Mouse (Mus musculus): ENCODE measurements around the gene 7420426K07Rik. TPM values are rescaled to one million over a fixed set of nuclear protein-coding genes. Genes with fewer than 3 reads are reported as not detected.

7420426K07Rik gene
- not detected in 2 replicates for polyA plus RNA-seq (2011; ENCODE audit: insufficient read length, low read depth, missing spikeins)

GRCm38 (mm10) chr9:98902819-98903218 lies at the start of gene 7420426K07Rik:
Gene 7420426K07Rik, plus strand, starts transcription at chr9:98903119.
- Histone ChIP-seq H3K4me3 (ENCODE audit: insufficient read depth, low read length) (no peak within 1 kb of the TSS), H3K4me1 (ENCODE audit: control insufficient read depth, insufficient read depth, low read length) (no peaks in the 10 kb centered on the region), H3K27ac (ENCODE audit: insufficient read depth, low read length) (no peak within 1 kb of the TSS)
- TF ChIP-seq CTCF (IDR thresholded peaks at IDR 0.05; ENCODE audit: borderline replicate concordance, insufficient read depth, low read length) (no peak), POLR2A (IDR thresholded peaks at IDR 0.05; ENCODE audit: low read depth, low read length) (no peak)

GRCm38 (mm10) chr9:98856210-98856609 lies 46.7 kb upstream of the 7420426K07Rik start, which contains the start of gene Prr23a2:
Gene Prr23a2, plus strand, starts transcription at chr9:98856494.
- H3K4me1 ChIP-seq (ENCODE audit: control insufficient read depth, insufficient read depth, low read length), result no peaks in the 10 kb centered on the region
- TF ChIP-seq POLR2A (IDR thresholded peaks at IDR 0.05; ENCODE audit: low read depth, low read length) (no peak), CTCF (IDR thresholded peaks at IDR 0.05; ENCODE audit: borderline replicate concordance, insufficient read depth, low read length) (no peak)
- H3K4me3 ChIP-seq (ENCODE audit: insufficient read depth, low read length), result no peak within 1 kb of the TSS

GRCm38 (mm10) chr9:98863463-98863862 lies 39.5 kb upstream of the 7420426K07Rik start:
- TF ChIP-seq CTCF (IDR thresholded peaks at IDR 0.05; ENCODE audit: borderline replicate concordance, insufficient read depth, low read length) (no peak), POLR2A (IDR thresholded peaks at IDR 0.05; ENCODE audit: low read depth, low read length) (no peak)
- no peak overlapping the region for H3K27ac ChIP-seq (ENCODE audit: insufficient read depth, low read length)
- H3K4me1 ChIP-seq (ENCODE audit: control insufficient read depth, insufficient read depth, low read length), result no peaks in the 10 kb centered on the region

More at GRCm38 (mm10) chr9:98856210-98856609, 46.7 kb upstream of the 7420426K07Rik start, which contains the start of gene Prr23a2:
- no peak within 1 kb of the TSS for H3K27ac ChIP-seq (ENCODE audit: insufficient read depth, low read length)

GRCm38 (mm10) chr9:98864571-98864970 lies 38.3 kb upstream of the 7420426K07Rik start, which contains the start of gene Prr23a3:
Gene Prr23a3, plus strand, starts transcription at chr9:98864767.
- no peaks in the 10 kb centered on the region for H3K4me1 ChIP-seq (ENCODE audit: control insufficient read depth, insufficient read depth, low read length)
- no peak for TF ChIP-seq CTCF (IDR thresholded peaks at IDR 0.05; ENCODE audit: borderline replicate concordance, insufficient read depth, low read length)
- no peak within 1 kb of the TSS for H3K27ac ChIP-seq (ENCODE audit: insufficient read depth, low read length)
- no peak within 1 kb of the TSS for H3K4me3 ChIP-seq (ENCODE audit: insufficient read depth, low read length)

More at GRCm38 (mm10) chr9:98863463-98863862, 39.5 kb upstream of the 7420426K07Rik start:
- no peak overlapping the region for H3K4me3 ChIP-seq (ENCODE audit: insufficient read depth, low read length)

GRCm38 (mm10) chr9:98901486-98901885 lies 1.4 kb upstream of the 7420426K07Rik start:
- TF ChIP-seq CTCF (IDR thresholded peaks at IDR 0.05; ENCODE audit: borderline replicate concordance, insufficient read depth, low read length) (no peak), POLR2A (IDR thresholded peaks at IDR 0.05; ENCODE audit: low read depth, low read length) (no peak)
- Histone ChIP-seq H3K4me3 (ENCODE audit: insufficient read depth, low read length) (no peak overlapping the region), H3K4me1 (ENCODE audit: control insufficient read depth, insufficient read depth, low read length) (no peaks in the 10 kb centered on the region), H3K27ac (ENCODE audit: insufficient read depth, low read length) (no peak overlapping the region)

- TF ChIP-seq CTCF (IDR thresholded peaks at IDR 0.05; ENCODE audit: borderline replicate concordance, insufficient read depth, low read length), result no peak
- no peak for TF ChIP-seq POLR2A (IDR thresholded peaks at IDR 0.05; ENCODE audit: low read depth, low read length)
- Histone ChIP-seq H3K4me1 (ENCODE audit: control insufficient read depth, insufficient read depth, low read length) (no peaks in the 10 kb centered on the region), H3K4me3 (ENCODE audit: insufficient read depth, low read length) (no peak overlapping the region), H3K27ac (ENCODE audit: insufficient read depth, low read length) (no peak overlapping the region)
These were observed 18.0 kb downstream of the 7420426K07Rik start for GRCm38 (mm10) chr9:98920629-98921523.

- H3K4me3 ChIP-seq (ENCODE audit: insufficient read depth, low read length), result no peak overlapping the region
- no peak overlapping the region for H3K27ac ChIP-seq (ENCODE audit: insufficient read depth, low read length)
- TF ChIP-seq POLR2A (IDR thresholded peaks at IDR 0.05; ENCODE audit: low read depth, low read length), result no peak
- TF ChIP-seq CTCF (IDR thresholded peaks at IDR 0.05; ENCODE audit: borderline replicate concordance, insufficient read depth, low read length), result no peak
- no peaks in the 10 kb centered on the region for H3K4me1 ChIP-seq (ENCODE audit: control insufficient read depth, insufficient read depth, low read length)
These were observed 20.2 kb downstream of the 7420426K07Rik start for GRCm38 (mm10) chr9:98923119-98923518.

GRCm38 (mm10) chr9:98924183-98924582 lies 21.3 kb downstream of the 7420426K07Rik start:
- Histone ChIP-seq H3K4me1 (ENCODE audit: control insufficient read depth, insufficient read depth, low read length) (no peaks in the 10 kb centered on the region), H3K27ac (ENCODE audit: insufficient read depth, low read length) (no peak overlapping the region), H3K4me3 (ENCODE audit: insufficient read depth, low read length) (no peak overlapping the region)
- no peak for TF ChIP-seq CTCF (IDR thresholded peaks at IDR 0.05; ENCODE audit: borderline replicate concordance, insufficient read depth, low read length)
- TF ChIP-seq POLR2A (IDR thresholded peaks at IDR 0.05; ENCODE audit: low read depth, low read length), result no peak

- TF ChIP-seq CTCF (IDR thresholded peaks at IDR 0.05; ENCODE audit: borderline replicate concordance, insufficient read depth, low read length), result no peak
- Histone ChIP-seq H3K4me1 (ENCODE audit: control insufficient read depth, insufficient read depth, low read length) (no peaks in the 10 kb centered on the region), H3K27ac (ENCODE audit: insufficient read depth, low read length) (no peak overlapping the region), H3K4me3 (ENCODE audit: insufficient read depth, low read length) (no peak overlapping the region)
These were observed 26.6 kb downstream of the 7420426K07Rik start for GRCm38 (mm10) chr9:98929496-98929895.

GRCm38 (mm10) chr9:98932931-98933330 lies 30.0 kb downstream of the 7420426K07Rik start:
- no peak overlapping the region for H3K4me3 ChIP-seq (ENCODE audit: insufficient read depth, low read length)
- no peaks in the 10 kb centered on the region for H3K4me1 ChIP-seq (ENCODE audit: control insufficient read depth, insufficient read depth, low read length)
- TF ChIP-seq POLR2A (IDR thresholded peaks at IDR 0.05; ENCODE audit: low read depth, low read length) (no peak), CTCF (IDR thresholded peaks at IDR 0.05; ENCODE audit: borderline replicate concordance, insufficient read depth, low read length) (no peak)
- no peak overlapping the region for H3K27ac ChIP-seq (ENCODE audit: insufficient read depth, low read length)
